Mouse (Mus musculus) cerebellum, postnatal 4 days (tissue): Measurements from ENCODE around the gene Apbb1.

Source experiments
- DNase-seq, 2 experiments: peaks; one replicate each; pipeline ENCODE4 v3.0.0; 2022; ENCODE audit warnings: low spot score in 2 of 2, mixed read lengths in 1 of 2

The Apbb1 gene

DNA sequence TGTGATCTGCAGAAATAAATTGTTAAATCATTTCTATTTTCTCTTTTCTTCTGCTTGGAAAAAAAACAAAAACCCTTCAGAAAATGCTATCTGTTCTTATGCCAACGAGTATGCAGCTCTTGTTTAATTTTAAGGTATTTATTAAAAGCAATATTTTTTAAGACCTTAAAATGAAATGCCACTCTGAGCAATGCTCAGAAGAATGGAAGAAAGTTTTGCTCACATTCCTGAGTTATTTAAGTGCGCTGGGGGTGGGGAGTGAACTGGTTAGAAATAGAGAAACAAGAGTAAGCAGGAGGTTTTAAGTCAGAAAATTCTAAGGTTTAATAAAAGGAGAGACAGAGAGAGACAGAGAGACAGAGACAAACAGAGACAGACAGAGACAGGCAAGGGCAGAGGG, 61.7 kb downstream of the Apbb1 start:
- DNase-seq = no peak

DNA sequence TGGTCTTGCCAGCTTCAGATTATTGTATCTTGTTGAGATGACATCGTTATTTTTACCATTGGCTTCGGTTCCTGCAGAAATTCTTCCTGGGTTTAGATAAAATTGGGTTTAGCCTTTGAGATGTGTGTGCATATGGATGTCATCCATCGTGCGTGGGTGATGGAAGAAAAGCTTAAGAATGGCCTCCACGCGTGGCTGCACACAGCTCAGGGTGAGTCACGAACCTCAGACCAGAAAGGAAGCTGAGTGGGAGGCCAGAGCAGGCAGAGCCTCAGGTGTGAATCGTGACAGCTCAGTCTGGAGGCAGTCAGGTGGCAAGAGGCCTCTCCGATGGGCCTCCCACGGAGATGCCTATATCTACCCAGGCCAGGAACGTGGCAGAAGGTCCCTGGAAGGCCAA, 62.1 kb downstream of the Apbb1 start:
- DNase-seq = no peak

DNA sequence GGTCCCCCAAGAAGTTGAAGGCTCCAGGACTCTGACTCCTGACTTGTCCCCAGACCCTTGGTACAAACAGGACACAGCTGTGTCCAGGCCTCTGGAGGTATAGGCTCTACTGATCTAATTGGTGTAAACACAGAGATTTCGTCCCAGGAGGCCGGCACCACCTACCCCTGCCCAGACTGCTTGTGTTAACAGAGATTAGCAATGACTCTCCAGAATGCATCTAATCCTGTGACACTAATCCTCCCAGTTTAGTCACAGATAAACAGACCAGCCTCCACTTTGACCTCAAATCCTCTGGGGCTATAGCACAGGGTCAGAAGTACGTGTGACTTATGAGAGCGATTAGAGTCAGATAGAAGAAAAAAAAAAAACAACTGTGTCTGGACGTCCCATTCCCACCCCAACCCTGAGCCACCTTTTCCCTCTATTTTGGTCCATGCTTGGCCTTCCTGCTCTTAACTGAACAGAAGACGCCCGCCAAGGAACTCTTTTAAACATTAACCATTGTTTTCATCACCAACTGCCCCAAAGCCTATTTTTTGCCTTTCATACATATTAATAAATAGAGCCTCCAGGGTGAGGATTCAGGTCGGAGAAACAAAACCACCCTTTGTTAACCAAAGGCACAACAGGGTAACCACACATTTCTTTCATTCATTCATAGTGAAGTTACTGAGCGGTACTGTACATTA, 64.6 kb downstream of the Apbb1 start:
- no peak for DNase-seq

DNA sequence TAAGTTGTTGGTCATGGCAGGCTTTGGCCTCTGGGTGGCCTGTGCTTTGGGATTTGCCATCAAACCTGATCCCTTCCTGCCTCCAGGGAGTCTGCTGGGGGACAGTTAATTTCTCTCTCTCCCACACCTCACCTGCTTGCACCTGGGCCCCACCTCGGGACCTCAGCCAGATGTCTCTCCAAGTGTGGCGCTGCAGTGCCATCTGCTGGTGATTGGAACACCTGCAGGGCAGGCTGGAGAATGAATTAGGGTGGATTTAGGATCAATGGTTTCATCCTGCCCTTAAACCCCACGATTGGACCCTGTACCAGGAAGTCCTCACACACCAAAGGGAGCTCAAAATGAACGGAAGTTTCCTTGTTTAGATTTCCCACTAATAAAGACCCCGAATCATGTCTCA, 66.3 kb downstream of the Apbb1 start:
- peak; percentile 36 to 68 for DNase-seq

DNA sequence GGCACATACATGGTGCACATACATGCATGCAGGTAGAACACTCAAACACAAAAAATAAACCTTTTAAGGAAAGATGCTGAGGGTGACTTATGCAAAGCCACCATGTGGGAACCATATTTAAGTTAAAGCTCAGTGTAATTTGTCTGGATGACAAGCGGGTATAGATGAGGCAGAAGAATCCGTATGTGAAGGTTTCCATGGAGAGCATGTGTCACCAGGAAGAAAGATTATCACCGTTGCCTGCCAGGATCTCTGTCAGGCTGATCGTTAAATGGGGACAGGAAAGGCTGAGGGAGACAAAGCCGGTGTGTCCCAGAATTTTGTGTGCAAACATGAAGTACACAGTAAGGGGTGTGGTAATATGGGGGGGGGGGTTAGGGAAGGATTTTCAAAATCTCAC, 66.9 kb downstream of the Apbb1 start:
- no peak for DNase-seq

DNA sequence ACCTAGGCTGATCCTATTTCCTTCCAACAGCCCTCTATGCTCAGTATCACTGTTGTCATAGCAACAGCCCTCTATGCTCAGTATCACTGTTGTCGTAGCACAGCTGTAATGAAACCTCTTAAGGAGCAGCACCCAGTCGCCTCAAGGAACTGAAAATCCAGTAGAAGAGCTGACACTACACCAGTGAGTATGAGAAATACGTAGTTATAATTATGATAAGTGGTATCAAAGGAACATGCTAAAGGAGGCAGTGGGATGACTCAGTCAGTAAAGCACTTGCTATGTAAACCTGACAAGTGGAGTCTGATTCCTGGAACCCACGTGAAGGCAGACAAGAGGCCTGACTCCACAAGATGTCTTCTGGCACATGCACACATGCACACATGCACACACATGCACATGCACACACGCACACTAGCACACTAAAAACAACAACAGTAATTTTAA, 67.6 kb downstream of the Apbb1 start:
- no peak for DNase-seq

DNA sequence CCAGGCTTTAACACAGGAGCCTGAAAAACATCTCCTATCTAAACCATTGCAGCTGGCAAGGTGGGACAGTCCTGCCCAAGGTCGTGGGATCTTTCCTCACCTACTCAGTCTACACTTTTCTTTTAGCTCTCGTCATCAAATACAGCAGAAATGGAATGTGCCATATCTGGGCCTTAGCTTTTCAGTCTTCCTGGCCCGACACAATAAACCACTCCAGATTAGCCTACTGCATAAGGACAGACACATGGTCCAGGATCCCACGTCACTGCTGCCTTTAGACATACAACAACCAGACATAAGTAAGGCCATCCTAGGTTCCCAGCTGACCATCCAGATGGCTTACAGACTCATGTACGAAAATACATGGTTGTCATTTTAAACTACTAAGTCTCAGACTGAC, 71.3 kb downstream of the Apbb1 start:
- no peak for DNase-seq
